Mouse (Mus musculus): ENCODE measurements around the gene Fbxo41. TPM values are rescaled to one million over a fixed set of nuclear protein-coding genes. Genes with fewer than 3 reads are reported as not detected.
A peak's percentile ranks its signal among the peaks of the same experiment; 100 is the strongest.

The Fbxo41 gene
- polyA plus RNA-seq, 1 experiment from 2014 or later, result 0.09 TPM

DNA sequence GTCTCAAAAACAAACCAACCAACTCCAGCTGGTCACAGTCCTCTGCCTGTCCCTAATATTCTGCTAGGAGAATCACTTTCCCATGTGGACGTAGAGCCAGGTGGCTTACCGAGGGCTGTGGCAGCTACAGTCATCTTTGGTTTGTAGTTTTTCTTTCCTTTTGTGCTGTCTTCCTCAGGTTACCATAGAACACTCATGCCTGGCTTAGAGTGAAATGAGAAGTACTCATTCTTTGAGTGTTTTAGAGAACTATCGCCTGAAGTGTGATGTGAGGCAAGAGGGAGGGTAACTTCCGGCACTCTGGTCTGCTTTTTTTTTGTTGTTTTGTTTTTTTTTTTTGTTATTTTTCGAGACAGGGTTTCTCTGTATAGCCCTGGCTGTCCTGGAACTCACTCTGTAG is 68.9 kb downstream of the Fbxo41 start:
- no peak overlapping the region for H3K9ac ChIP-seq (ENCODE audit: low read depth, low read length)
- H3K4me3 ChIP-seq (ENCODE audit: low read depth, low read length), result no peak overlapping the region
- no peak for ATAC-seq
- H3K4me1 ChIP-seq (replicated peaks; ENCODE audit: control insufficient read depth, insufficient read depth, low read length), result no peaks in the 10 kb centered on the region
- TF ChIP-seq CTCF (IDR thresholded peaks at IDR 0.05; ENCODE audit: low read depth), result no peak
- no peaks in the 10 kb centered on the region for H3K27me3 ChIP-seq (replicated peaks; ENCODE audit: control insufficient read depth, insufficient read depth, low read length)
- WGBS, result 82% methylated on average over 5 of the region's 5 CpGs
- no peak overlapping the region for H3K4me2 ChIP-seq (replicated peaks; ENCODE audit: low read depth)
- H3K9me3 ChIP-seq (ENCODE audit: control insufficient read depth), result no peaks in the 10 kb centered on the region
- H3K27ac ChIP-seq (ENCODE audit: low read depth, low read length), result no peak overlapping the region
- peaks cover 8% of the 10 kb centered on the region; the same call in 1 of the 2 replicates for H3K36me3 ChIP-seq (ENCODE audit: control insufficient read depth, insufficient read depth)

DNA sequence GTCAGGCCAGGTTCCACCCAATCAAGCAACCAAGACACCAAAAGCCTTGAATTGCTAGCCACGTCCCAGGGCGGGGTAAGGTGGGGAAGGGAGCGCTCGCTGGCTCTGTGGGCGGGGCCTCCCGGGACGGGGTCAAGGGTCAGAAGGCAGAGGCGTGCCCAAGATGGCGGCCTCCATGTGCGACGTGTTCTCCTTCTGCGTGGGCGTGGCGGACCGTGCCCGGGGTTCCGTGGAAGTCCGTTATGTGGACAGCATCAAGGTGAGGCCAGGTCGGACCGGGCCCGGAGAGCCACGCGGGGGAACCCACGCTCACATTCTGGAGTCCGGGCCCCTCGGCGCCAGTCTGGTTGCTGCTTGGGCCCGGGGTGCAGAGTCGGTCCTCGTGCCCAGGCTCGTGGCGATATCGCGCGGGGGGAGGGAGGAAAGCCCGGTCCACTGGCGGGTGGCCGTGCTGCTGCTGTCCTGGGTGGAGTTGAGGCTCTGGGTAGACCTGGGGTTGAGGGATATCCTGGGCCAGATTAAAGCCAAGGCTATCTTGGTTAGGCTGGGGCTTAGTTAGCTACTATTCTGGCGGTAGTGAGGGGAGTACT is 70.9 kb downstream of the Fbxo41 start, which contains the start of gene Smyd5:
TSS of gene Smyd5 (plus strand) at position 148 of the 590 bp plus-strand sequence.
- Histone ChIP-seq H3K4me2 (replicated peaks; ENCODE audit: low read depth) (peak within 1 kb of the TSS; percentile 94), H3K4me1 (replicated peaks; ENCODE audit: control insufficient read depth, insufficient read depth, low read length) (no peaks in the 10 kb centered on the region), H3K9me3 (ENCODE audit: control insufficient read depth) (no peaks in the 10 kb centered on the region), H3K9ac (ENCODE audit: low read depth, low read length) (peak within 1 kb of the TSS; percentile 49), H3K4me3 (ENCODE audit: low read depth, low read length) (peak within 1 kb of the TSS; percentile 77), H3K27me3 (replicated peaks; ENCODE audit: control insufficient read depth, insufficient read depth, low read length) (no peaks in the 10 kb centered on the region), H3K27ac (ENCODE audit: low read depth, low read length) (no peak within 1 kb of the TSS), H3K36me3 (ENCODE audit: control insufficient read depth, insufficient read depth) (no peaks in the 10 kb centered on the region)
- ATAC-seq, result peak; percentile 92
- WGBS, result 0% methylated on average over 38 of the region's 39 CpGs
- TF ChIP-seq CTCF (IDR thresholded peaks at IDR 0.05; ENCODE audit: low read depth), result no peak

DNA sequence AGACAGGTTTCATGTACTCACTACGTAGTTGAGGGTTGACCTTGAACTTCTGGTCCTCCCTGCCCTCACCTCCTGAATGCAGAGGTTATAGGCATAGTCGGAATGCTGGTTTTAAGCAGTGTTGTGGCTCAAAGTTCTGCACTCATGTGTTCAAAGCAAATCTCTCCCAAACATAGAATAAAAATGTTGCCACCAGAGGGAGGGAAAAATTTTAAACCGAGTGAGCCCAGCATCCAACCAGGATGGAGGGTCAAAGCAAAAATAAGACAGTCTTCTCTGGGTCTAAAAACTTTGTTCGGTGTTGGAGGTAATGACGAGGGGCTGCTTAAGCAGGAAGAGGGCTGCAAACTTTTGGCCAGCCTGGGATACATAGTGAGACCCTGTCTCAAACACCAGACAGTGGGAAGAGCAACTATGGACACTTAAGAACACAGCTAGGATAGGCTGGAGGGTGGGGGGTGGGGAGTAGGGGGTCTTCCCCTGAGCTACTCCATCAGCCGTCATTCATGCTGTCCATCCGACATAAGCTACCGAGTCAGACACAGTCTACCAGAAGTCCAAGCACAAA is 71.4 kb downstream of the Fbxo41 start:
- H3K36me3 ChIP-seq (ENCODE audit: control insufficient read depth, insufficient read depth), result no peaks in the 10 kb centered on the region
- H3K9ac ChIP-seq (ENCODE audit: low read depth, low read length), result peak overlapping the region; percentile 49
- H3K27me3 ChIP-seq (replicated peaks; ENCODE audit: control insufficient read depth, insufficient read depth, low read length), result no peaks in the 10 kb centered on the region
- no peak; the same call in 1 of the 2 replicates for ATAC-seq
- no peaks in the 10 kb centered on the region for H3K4me1 ChIP-seq (replicated peaks; ENCODE audit: control insufficient read depth, insufficient read depth, low read length)
- TF ChIP-seq CTCF (IDR thresholded peaks at IDR 0.05; ENCODE audit: low read depth), result no peak; the same call in 1 of the 2 replicates
- peak overlapping the region; percentile 94 for H3K4me2 ChIP-seq (replicated peaks; ENCODE audit: low read depth)
- 41% methylated on average over 8 of the region's 8 CpGs for WGBS
- H3K27ac ChIP-seq (ENCODE audit: low read depth, low read length), result no peak overlapping the region
- H3K9me3 ChIP-seq (ENCODE audit: control insufficient read depth), result no peaks in the 10 kb centered on the region
- H3K4me3 ChIP-seq (ENCODE audit: low read depth, low read length), result peak overlapping the region; percentile 77

DNA sequence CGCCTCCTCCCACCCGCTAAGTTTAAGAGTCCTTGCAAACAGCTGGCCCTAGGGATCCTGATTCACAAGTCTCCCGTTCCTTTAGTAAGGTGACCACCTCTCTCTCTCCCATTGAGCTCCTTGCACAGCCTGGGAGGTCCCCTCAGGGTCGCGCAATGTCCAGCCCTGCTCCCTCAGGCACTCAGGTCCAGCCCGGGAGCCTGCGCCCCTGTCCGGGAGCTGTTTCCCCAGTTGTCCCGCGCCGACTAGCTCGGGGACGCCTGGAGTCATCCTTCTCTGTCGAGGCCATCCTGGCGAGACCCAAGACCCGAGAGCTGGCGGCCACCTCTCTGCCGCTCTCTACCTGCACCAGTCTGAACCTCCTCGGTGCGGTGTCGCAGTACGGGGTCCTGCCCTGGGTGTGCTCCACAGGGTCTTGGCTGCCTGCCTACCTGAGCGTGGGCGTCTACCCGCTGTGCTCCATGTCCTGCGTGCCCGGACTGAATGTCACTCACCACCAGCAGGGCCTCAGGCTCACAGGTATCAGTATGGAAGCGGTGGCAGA is 78.9 kb downstream of the Fbxo41 start, which contains the start of gene Noto:
TSS of gene Noto (plus strand) at position 51 of the 544 bp plus-strand sequence.
- Histone ChIP-seq H3K9me3 (ENCODE audit: control insufficient read depth) (no peaks in the 10 kb centered on the region), H3K4me3 (ENCODE audit: low read depth, low read length) (no peak within 1 kb of the TSS), H3K36me3 (ENCODE audit: control insufficient read depth, insufficient read depth) (no peaks in the 10 kb centered on the region), H3K27ac (ENCODE audit: low read depth, low read length) (no peak within 1 kb of the TSS), H3K27me3 (replicated peaks; ENCODE audit: control insufficient read depth, insufficient read depth, low read length) (no peaks in the 10 kb centered on the region), H3K4me1 (replicated peaks; ENCODE audit: control insufficient read depth, insufficient read depth, low read length) (no peaks in the 10 kb centered on the region), H3K4me2 (replicated peaks; ENCODE audit: low read depth) (no peak within 1 kb of the TSS), H3K9ac (ENCODE audit: low read depth, low read length) (no peak within 1 kb of the TSS)
- TF ChIP-seq CTCF (IDR thresholded peaks at IDR 0.05; ENCODE audit: low read depth), result no peak
- 23% methylated on average over 28 of the region's 28 CpGs for WGBS
- ATAC-seq, result no peak

Other genes starting within 250 kb of the Fbxo41 start
- 3.2 and 3.4 TPM in 2 replicates for gene Sfxn5, start 169.6 kb downstream of the Fbxo41 start, polyA plus RNA-seq (2015; fragmentation: Nextera tagmentation; extraction: Ambion mirVana)
- gene Rab11fip5, start 128.4 kb downstream of the Fbxo41 start, polyA plus RNA-seq (2015; fragmentation: Nextera tagmentation; extraction: Ambion mirVana), result 30.5 and 35.8 TPM in 2 replicates
- gene Noto, start 79.1 kb downstream of the Fbxo41 start, polyA plus RNA-seq (2015; fragmentation: Nextera tagmentation; extraction: Ambion mirVana), result not detected in 2 replicates
- gene Smyd5, start 71.0 kb downstream of the Fbxo41 start, polyA plus RNA-seq (2015; fragmentation: Nextera tagmentation; extraction: Ambion mirVana), result 10.1 and 10.9 TPM in 2 replicates
- gene Cct7, start 51.5 kb downstream of the Fbxo41 start, polyA plus RNA-seq (2015; fragmentation: Nextera tagmentation; extraction: Ambion mirVana), result 152 and 159 TPM in 2 replicates
- 23.2 and 23.7 TPM in 2 replicates for gene Pradc1, start 51.0 kb downstream of the Fbxo41 start, polyA plus RNA-seq (2015; fragmentation: Nextera tagmentation; extraction: Ambion mirVana)
- gene Egr4, start 10.6 kb upstream of the Fbxo41 start, polyA plus RNA-seq (2015; fragmentation: Nextera tagmentation; extraction: Ambion mirVana), result not detected in 2 replicates
- gene Alms1, start 84.5 kb upstream of the Fbxo41 start, polyA plus RNA-seq (2015; fragmentation: Nextera tagmentation; extraction: Ambion mirVana), result 0.92 and 1.1 TPM in 2 replicates
- gene Nat8f7, start 210.2 kb upstream of the Fbxo41 start, polyA plus RNA-seq (2015; fragmentation: Nextera tagmentation; extraction: Ambion mirVana), result 0.38 and 0.40 TPM in 2 replicates

Measured in intestine, postnatal 0 days (tissue).